In genomic region chr11:96946498-96946897, GRCm38 (mm10) we compare ENCODE assay signal across 15 mouse cellular contexts. TPM values are rescaled to one million over a fixed set of nuclear protein-coding genes. Genes with fewer than 3 reads are reported as not detected.
DNase-seq lines count a peak whose midpoint lies in the region; ATAC-seq and TF ChIP-seq lines count a peak whose summit lies in the region.
"Had no signal": no experiment of that assay in that cellular context is flagged by ENCODE, and none has a peak within 500 bp of the region (broad histone marks: within the 10 kb centered on the region; RNA-seq: fewer than 3 reads in every experiment).

No protein-coding gene starts in this region.

- H3K27me3 ChIP-seq in heart, embryonic 10.5 days (ENCODE audit: insufficient read depth, poor library complexity, severe bottlenecking) = no peaks in the 10 kb centered on the region
- no peaks in the 10 kb centered on the region for H3K27me3 ChIP-seq in MEL (ENCODE audit: control insufficient read depth in 1 of 2, insufficient read depth in 2 of 2, low read length in 2 of 2)
- no peaks in the 10 kb centered on the region for H3K27me3 ChIP-seq in liver, embryonic 14.5 days (ENCODE audit: control insufficient read depth, insufficient read depth, low read length)
- H3K27me3 ChIP-seq in thymus, adult 2 months (ENCODE audit: control insufficient read depth, insufficient read depth, low read length) = no peaks in the 10 kb centered on the region
- H3K27me3 ChIP-seq: Patski had no signal

- H3K36me3 ChIP-seq in heart, embryonic 10.5 days = peaks cover 26% of the 10 kb centered on the region
- peaks cover 24 to 72% of the 10 kb centered on the region in 2 experiments for H3K36me3 ChIP-seq in MEL (ENCODE audit: control insufficient read depth in 1 of 2, insufficient read depth in 2 of 2, low read length in 2 of 2)
- H3K36me3 ChIP-seq in liver, embryonic 14.5 days (replicated peaks; ENCODE audit: control insufficient read depth, insufficient read depth, low read depth) = peaks cover 49% of the 10 kb centered on the region
- no peaks in the 10 kb centered on the region for H3K36me3 ChIP-seq in thymus, adult 2 months (ENCODE audit: control insufficient read depth, insufficient read depth, low read length)

- H3K9ac ChIP-seq in MEL (ENCODE audit: control insufficient read depth, low read depth, low read length, poor library complexity, severe bottlenecking) = peak overlapping the region; percentile 85
- peak overlapping the region; percentile 85 for H3K9ac ChIP-seq in liver, embryonic 14.5 days (replicated peaks)

- H3K4me1 ChIP-seq in heart, embryonic 10.5 days = peaks cover 27% of the 10 kb centered on the region
- peaks cover 32 to 66% of the 10 kb centered on the region in 2 experiments for H3K4me1 ChIP-seq in MEL (ENCODE audit: control insufficient read depth in 1 of 2, insufficient read depth in 2 of 2, low read length in 2 of 2)
- peaks cover 49 to 54% of the 10 kb centered on the region in 2 experiments for H3K4me1 ChIP-seq in liver, embryonic 14.5 days (replicated peaks; ENCODE audit: control insufficient read depth in 2 of 2, insufficient read depth in 2 of 2, low read length in 1 of 2)
- H3K4me1 ChIP-seq in thymus, adult 2 months (replicated peaks; ENCODE audit: control insufficient read depth, insufficient read depth, low read length) = peaks cover 27% of the 10 kb centered on the region

- peak overlapping the region; percentile 70 for H3K4me2 ChIP-seq in liver, embryonic 14.5 days (ENCODE audit: low read depth)

- peak overlapping the region; percentile 72 for H3K4me3 ChIP-seq in heart, embryonic 10.5 days
- no peak overlapping the region for H3K4me3 ChIP-seq in MEL (ENCODE audit: control insufficient read depth in 1 of 2, insufficient read depth in 1 of 2, low read depth in 2 of 2, low read length in 2 of 2)
- H3K4me3 ChIP-seq in liver, embryonic 14.5 days (ENCODE audit: insufficient read depth in 1 of 2, low read depth in 2 of 2, low read length in 2 of 2) = peak overlapping the region; percentile 69 to 95
- no peak overlapping the region for H3K4me3 ChIP-seq in thymus, adult 2 months (ENCODE audit: control insufficient read depth, insufficient read depth, low read length)

- DNase-seq in heart, embryonic 10.5 days (ENCODE audit: low spot score) = no peak
- no peak for DNase-seq in heart, postnatal 10 days
- no peak for DNase-seq in MEL (ENCODE audit: low read depth, low spot score)
- DNase-seq in fibroblast of lung, adult 2 months (ENCODE audit: low read depth) = peak; percentile 41
- DNase-seq in liver, embryonic 14.5 days (ENCODE audit: low read depth in 3 of 3, low spot score in 3 of 3) = no peak
- DNase-seq in kidney, postnatal 10 days = no peak
- no peak for DNase-seq in thymus, adult 2 months
- no peak for DNase-seq in thymus, postnatal 0 days (ENCODE audit: low spot score)
- DNase-seq: adrenal gland, adult 2 months; embryo, embryonic 11 days; gastrocnemius, postnatal 14 days; kidney, postnatal 14 days; lung, postnatal 4 days had no signal

- no peak for TF ChIP-seq CTCF in MEL (IDR thresholded peaks at IDR 0.05 in 2 of 3, conservative IDR thresholded peaks at IDR 0.05 in 1 of 3; ENCODE audit: control insufficient read depth in 1 of 3, insufficient read depth in 1 of 3, low read depth in 2 of 3, low read length in 3 of 3, poor library complexity in 1 of 3, severe bottlenecking in 1 of 3)
- TF ChIP-seq CTCF in liver, embryonic 14.5 days (IDR thresholded peaks at IDR 0.05; ENCODE audit: low read depth) = no peak
- TF ChIP-seq CTCF in thymus, adult 2 months (IDR thresholded peaks at IDR 0.05; ENCODE audit: borderline replicate concordance, control insufficient read depth, extremely low read depth, insufficient read depth, low read length, poor library complexity) = no peak

- ATAC-seq in liver, embryonic 14.5 days (ENCODE audit: insufficient read depth) = no peak
- ATAC-seq: Patski had no signal

- TF ChIP-seq RAD21 in MEL (IDR thresholded peaks at IDR 0.05; ENCODE audit: low read depth, low read length) = no peak

- peaks cover 46% of the 10 kb centered on the region for H3K79me2 ChIP-seq in MEL (ENCODE audit: control insufficient read depth, insufficient read depth, low read length, poor library complexity)

- H3K27ac ChIP-seq in heart, embryonic 10.5 days = peak overlapping the region; percentile 56; the same call in 1 of the 2 replicates
- peak overlapping the region; percentile 83 for H3K27ac ChIP-seq in MEL (ENCODE audit: control insufficient read depth, low read depth, low read length)
- peak overlapping the region; percentile 100 for H3K27ac ChIP-seq in liver, embryonic 14.5 days
- H3K27ac ChIP-seq in thymus, adult 2 months (ENCODE audit: control insufficient read depth, insufficient read depth, low read length) = no peak overlapping the region

- intact Hi-C loops in heart, postnatal 10 days (cut with DNase I) = no loop called here

- no peaks in the 10 kb centered on the region for H3K9me3 ChIP-seq in heart, embryonic 10.5 days
- H3K9me3 ChIP-seq in MEL (replicated peaks; ENCODE audit: insufficient read depth, low read length) = no peaks in the 10 kb centered on the region
- H3K9me3 ChIP-seq in liver, embryonic 14.5 days (ENCODE audit: control insufficient read depth, low read length) = no peaks in the 10 kb centered on the region; the same call in 1 of the 2 replicates

- TF ChIP-seq POLR2A in MEL (IDR thresholded peaks at IDR 0.05; ENCODE audit: control insufficient read depth in 1 of 2, insufficient read depth in 1 of 2, low read depth in 1 of 2, low read length in 2 of 2, poor library complexity in 1 of 2) = no peak
- TF ChIP-seq POLR2A in thymus, adult 2 months (IDR thresholded peaks at IDR 0.05; ENCODE audit: control insufficient read depth, extremely low read depth, insufficient read depth, low read length, poor library complexity) = no peak

- TF ChIP-seq EP300 in MEL (IDR thresholded peaks at IDR 0.05; ENCODE audit: low read depth in 1 of 2, low read length in 2 of 2) = no peak
- TF ChIP-seq EP300 in liver, embryonic 14.5 days (IDR thresholded peaks at IDR 0.05; ENCODE audit: low read depth) = no peak

- 77% methylated on average over 9 of the region's 9 CpGs for WGBS in heart, embryonic 10.5 days
- 49% methylated on average over 9 of the region's 9 CpGs for WGBS in liver, embryonic 14.5 days (ENCODE audit: insufficient replicate concordance)
- WGBS in thymus, adult 2 months = 97% methylated on average over 9 of the region's 9 CpGs

TF ChIP-seq in MEL, 35 proteins besides CTCF, POLR2A, EP300 and RAD21 (continues in another document):
- no peak for TF ChIP-seq RCOR1 (IDR thresholded peaks at IDR 0.05; ENCODE audit: low read depth, low read length)
- TF ChIP-seq ETS1 (IDR thresholded peaks at IDR 0.05; ENCODE audit: low read depth, low read length) = no peak
- TF ChIP-seq POLR2AphosphoS5 (IDR thresholded peaks at IDR 0.05; ENCODE audit: borderline replicate concordance, low read depth, low read length) = no peak
- TF ChIP-seq SIN3A (IDR thresholded peaks at IDR 0.05; ENCODE audit: low read length) = no peak
- TF ChIP-seq KAT2A (conservative IDR thresholded peaks at IDR 0.05; ENCODE audit: low read depth, low read length) = no peak

RNA-seq across cellular contexts. Expression of gene Pnpo, which starts 2.7 kb away (rescaled TPM):
- 69.3 and 72.6 TPM in 2 replicates for polyA plus RNA-seq in heart, embryonic 10.5 days (2016; fragmentation: Nextera tagmentation; extraction: Ambion mirVana)
- 10 to 100 TPM; 11.8 to 12.8 TPM for total RNA-seq in heart, postnatal 10 days (2021)
- 41.7 and 55.7 TPM in 2 replicates for total RNA-seq in MEL (2012; rRNA removed)
- polyA plus RNA-seq in MEL (2012; ENCODE audit: insufficient read depth in 1 of 2, insufficient read length in 2 of 2, low read depth in 1 of 2, low replicate concordance in 2 of 2, missing spikeins in 1 of 2) = 10 to 100 TPM in 1 of 2 experiments, not detected in 1; 38.8 TPM
- 315 and 355 TPM in 2 replicates for polyA plus RNA-seq in liver, embryonic 14.5 days (2012; rRNA removed)
- polyA plus RNA-seq in liver, embryonic 14.5 days (2014; fragmentation: Nextera tagmentation; extraction: Ambion mirVana) = 564 and 592 TPM in 2 replicates
- 22.5 and 25.7 TPM in 2 replicates for polyA plus RNA-seq in thymus, adult 2 months (2012; rRNA removed)
- 39.0 and 39.5 TPM in 2 replicates for polyA plus RNA-seq in thymus, postnatal 0 days (2015; fragmentation: Nextera tagmentation; extraction: Ambion mirVana)

RNA-seq across cellular contexts. Expression of gene Prr15l, which starts 18.6 kb away (rescaled TPM):
- polyA plus RNA-seq in heart, embryonic 10.5 days (2016; fragmentation: Nextera tagmentation; extraction: Ambion mirVana) = 0.90 and 1.5 TPM in 2 replicates
- total RNA-seq in heart, postnatal 10 days (2021) = under 1 TPM; 0.47 to 0.74 TPM
- 0.08 TPM in 1 of 2 replicates, not detected in the other for total RNA-seq in MEL (2012; rRNA removed)
- polyA plus RNA-seq in MEL (2012; ENCODE audit: insufficient read depth in 1 of 2, insufficient read length in 2 of 2, low read depth in 1 of 2, low replicate concordance in 2 of 2, missing spikeins in 1 of 2) = under 1 TPM in 1 of 2 experiments, not detected in 1; 0.19 TPM
- 2.8 and 3.3 TPM in 2 replicates for polyA plus RNA-seq in liver, embryonic 14.5 days (2012; rRNA removed)
- polyA plus RNA-seq in liver, embryonic 14.5 days (2014; fragmentation: Nextera tagmentation; extraction: Ambion mirVana) = 4.9 and 8.5 TPM in 2 replicates
- 0.98 and 1.3 TPM in 2 replicates for polyA plus RNA-seq in thymus, adult 2 months (2012; rRNA removed)
- polyA plus RNA-seq in thymus, postnatal 0 days (2015; fragmentation: Nextera tagmentation; extraction: Ambion mirVana) = 1.0 and 1.5 TPM in 2 replicates
- total RNA-seq: gastrocnemius, postnatal 14 days; left cerebral cortex, adult 8-10 months had no signal
- polyA plus RNA-seq: adrenal gland, adult 2 months had no signal

RNA-seq across cellular contexts. Expression of gene Cdk5rap3, which starts 30.2 kb away (rescaled TPM):
- polyA plus RNA-seq in heart, embryonic 10.5 days (2016; fragmentation: Nextera tagmentation; extraction: Ambion mirVana) = 68.3 and 84.3 TPM in 2 replicates
- total RNA-seq in heart, postnatal 10 days (2021) = 10 to 100 TPM; 28.0 to 30.8 TPM
- total RNA-seq in MEL (2012; rRNA removed) = 45.2 and 48.9 TPM in 2 replicates
- 10 to 100 TPM in 1 of 2 experiments, not detected in 1; 55.4 TPM for polyA plus RNA-seq in MEL (2012; ENCODE audit: insufficient read depth in 1 of 2, insufficient read length in 2 of 2, low read depth in 1 of 2, low replicate concordance in 2 of 2, missing spikeins in 1 of 2)
- polyA plus RNA-seq in liver, embryonic 14.5 days (2012; rRNA removed) = 14.2 and 20.1 TPM in 2 replicates
- 34.1 and 36.4 TPM in 2 replicates for polyA plus RNA-seq in liver, embryonic 14.5 days (2014; fragmentation: Nextera tagmentation; extraction: Ambion mirVana)
- polyA plus RNA-seq in thymus, adult 2 months (2012; rRNA removed) = 94.2 and 95.5 TPM in 2 replicates
- 105 and 116 TPM in 2 replicates for polyA plus RNA-seq in thymus, postnatal 0 days (2015; fragmentation: Nextera tagmentation; extraction: Ambion mirVana)

RNA-seq across cellular contexts. Expression of gene Sp2, which starts 36.3 kb away (rescaled TPM):
- polyA plus RNA-seq in heart, embryonic 10.5 days (2016; fragmentation: Nextera tagmentation; extraction: Ambion mirVana) = 20.1 and 21.9 TPM in 2 replicates
- total RNA-seq in heart, postnatal 10 days (2021) = 10 to 100 TPM; 15.0 to 16.1 TPM
- total RNA-seq in MEL (2012; rRNA removed) = 1.4 and 2.2 TPM in 2 replicates
- 10 to 100 TPM in 1 of 2 experiments, not detected in 1; 20.3 TPM for polyA plus RNA-seq in MEL (2012; ENCODE audit: insufficient read depth in 1 of 2, insufficient read length in 2 of 2, low read depth in 1 of 2, low replicate concordance in 2 of 2, missing spikeins in 1 of 2)
- 7.7 and 8.0 TPM in 2 replicates for polyA plus RNA-seq in liver, embryonic 14.5 days (2012; rRNA removed)
- 13.7 and 17.1 TPM in 2 replicates for polyA plus RNA-seq in liver, embryonic 14.5 days (2014; fragmentation: Nextera tagmentation; extraction: Ambion mirVana)
- polyA plus RNA-seq in thymus, adult 2 months (2012; rRNA removed) = 46.6 and 63.0 TPM in 2 replicates
- 19.2 and 21.9 TPM in 2 replicates for polyA plus RNA-seq in thymus, postnatal 0 days (2015; fragmentation: Nextera tagmentation; extraction: Ambion mirVana)

Comparison
In these comparisons a context has a peak if more than half of its experiments do, and no peak if none do; other contexts are left out.
1. H3K4me3 ChIP-seq: peak in heart, embryonic 10.5 days (single experiment) and liver, embryonic 14.5 days (2 of 2); none in MEL (0 of 2) and thymus, adult 2 months (single experiment).